In the genomic region with DNA sequence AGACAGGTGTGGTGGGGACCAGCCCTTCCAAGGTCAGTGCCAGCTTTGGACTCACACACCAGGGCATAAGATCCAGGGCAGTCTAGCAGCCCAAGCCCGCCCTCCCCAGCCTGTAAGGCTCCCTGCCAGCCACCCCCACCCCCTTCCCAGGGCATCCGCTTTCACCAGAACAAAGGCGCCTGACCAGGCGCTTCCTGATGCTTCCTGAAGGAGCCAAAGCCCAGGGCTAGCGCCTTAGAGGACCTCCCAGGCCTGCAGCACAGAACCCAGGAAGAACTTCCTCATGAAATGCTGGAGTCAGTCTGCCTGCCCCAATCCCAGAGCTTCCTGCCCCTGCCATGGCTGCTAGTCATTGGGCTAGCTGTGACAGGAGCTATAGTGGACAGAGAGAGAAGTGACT, we compare ENCODE assay signal across 9 mouse cellular contexts. TPM values are rescaled to one million over a fixed set of nuclear protein-coding genes. Genes with fewer than 3 reads are reported as not detected.
DNase-seq lines count a peak whose midpoint lies in the region; ATAC-seq and TF ChIP-seq lines count a peak whose summit lies in the region.
"Had no signal": no experiment of that assay in that cellular context is flagged by ENCODE, and none has a peak within 500 bp of the region (broad histone marks: within the 10 kb centered on the region; RNA-seq: fewer than 3 reads in every experiment).

No protein-coding gene starts in this region.

- 0 out of 2 replicates have a peak, but pooled peaks cover 3% of the 10 kb centered on the region for H3K36me3 ChIP-seq in heart, postnatal 0 days (replicated peaks; ENCODE audit: control insufficient read depth, insufficient read depth, low read length)
- no peaks in the 10 kb centered on the region for H3K36me3 ChIP-seq in limb, embryonic 11.5 days (ENCODE audit: control insufficient read depth, insufficient read depth, low read length)

- peak; percentile 43 for DNase-seq in right cerebral cortex, postnatal 4 days
- DNase-seq in right cerebral cortex, postnatal 36 days (ENCODE audit: low spot score in 2 of 2): no peak
- DNase-seq in heart, postnatal 0 days (ENCODE audit: low spot score): peak; percentile 65
- DNase-seq in limb, embryonic 11.5 days (ENCODE audit: low spot score): no peak
- DNase-seq in testis, postnatal 10 days (ENCODE audit: low spot score): no peak
- no peak for DNase-seq in layer of hippocampus, adult 8-10 months (ENCODE audit: low spot score in 2 of 2)
- no peak for DNase-seq in T-cell, adult 2 months (ENCODE audit: low spot score)

- H3K9ac ChIP-seq in heart, postnatal 0 days (replicated peaks; ENCODE audit: low read depth, low read length): no peak overlapping the region
- no peak overlapping the region for H3K9ac ChIP-seq in limb, embryonic 11.5 days (ENCODE audit: low read length)

- H3K27me3 ChIP-seq in heart, postnatal 0 days (ENCODE audit: control insufficient read depth, insufficient read depth, low read length): no peaks in the 10 kb centered on the region
- peaks cover 4% of the 10 kb centered on the region; the same call in 1 of the 2 replicates for H3K27me3 ChIP-seq in limb, embryonic 11.5 days (ENCODE audit: control insufficient read depth, insufficient read depth, low read length)

- no peak for TF ChIP-seq EP300 in heart, postnatal 0 days (IDR thresholded peaks at IDR 0.05; ENCODE audit: low read depth)

- H3K4me1 ChIP-seq in heart, postnatal 0 days (ENCODE audit: control insufficient read depth, insufficient read depth): peaks cover 57% of the 10 kb centered on the region
- peaks cover 7% of the 10 kb centered on the region for H3K4me1 ChIP-seq in limb, embryonic 11.5 days (ENCODE audit: control insufficient read depth, insufficient read depth, low read length)

- 28% methylated on average over 5 of the region's 5 CpGs for WGBS in heart, postnatal 0 days
- WGBS in limb, embryonic 11.5 days: 33% methylated on average over 5 of the region's 5 CpGs

- no peak for TF ChIP-seq CTCF in heart, postnatal 0 days (IDR thresholded peaks at IDR 0.05; ENCODE audit: low read depth)

- peak overlapping the region; percentile 73 for H3K27ac ChIP-seq in heart, postnatal 0 days (ENCODE audit: low read depth)
- H3K27ac ChIP-seq in limb, embryonic 11.5 days (replicated peaks; ENCODE audit: low read depth, low read length): 0 out of 2 replicates have a peak overlapping the region, but pooled peaks have one; percentile 30
- H3K27ac ChIP-seq: macrophage had no signal

- no peaks in the 10 kb centered on the region for H3K9me3 ChIP-seq in heart, postnatal 0 days (replicated peaks; ENCODE audit: control insufficient read depth, low read length)
- no peaks in the 10 kb centered on the region for H3K9me3 ChIP-seq in limb, embryonic 11.5 days (ENCODE audit: control insufficient read depth, low read length)

- no peak overlapping the region for H3K4me3 ChIP-seq in heart, postnatal 0 days (ENCODE audit: low read depth, low read length)
- no peak overlapping the region for H3K4me3 ChIP-seq in limb, embryonic 11.5 days (ENCODE audit: low read depth, low read length)

- no peak overlapping the region for H3K4me2 ChIP-seq in heart, postnatal 0 days (ENCODE audit: low read depth, low read length)
- H3K4me2 ChIP-seq in limb, embryonic 11.5 days (ENCODE audit: low read depth, severe bottlenecking): no peak overlapping the region

- peak; percentile 32; the same call in 1 of the 2 replicates for ATAC-seq in heart, postnatal 0 days (ENCODE audit: insufficient read depth, low read depth)
- ATAC-seq in limb, embryonic 11.5 days (ENCODE audit: insufficient number of reproducible peaks, low FRiP score, low TSS enrichment, low read depth): no peak
- ATAC-seq in inflammation-experienced regulatory T-cells, adult 6 months: no peak

RNA-seq across cellular contexts. Expression of gene Lama5, which starts 7.0 kb away (rescaled TPM):
- 69.6 and 95.7 TPM in 2 replicates for total RNA-seq in heart, postnatal 0 days (2014; rRNA removed; ENCODE audit: low replicate concordance)
- 16.6 and 16.9 TPM in 2 replicates for polyA plus RNA-seq in heart, postnatal 0 days (2015; fragmentation: Nextera tagmentation; extraction: Ambion mirVana)
- 12.5 and 14.1 TPM in 2 replicates for polyA plus RNA-seq in limb, embryonic 11.5 days (2014; fragmentation: Nextera tagmentation; extraction: Ambion mirVana)
- under 1 TPM in 2 of 3 experiments, not detected in 1; 0.33 to 0.40 TPM for polyA plus RNA-seq in inflammation-experienced regulatory T-cells, adult 6 months (2017; shearing (Covaris generic))
- 10 to 100 TPM in 2 of 4 experiments, 1 to 10 TPM in 2; 7.6 to 11.7 (median 10.2) TPM for total RNA-seq in layer of hippocampus, adult 8-10 months (2022)
- polyA plus RNA-seq: macrophage had no signal

RNA-seq across cellular contexts. Expression of gene Rps21, which starts 38.5 kb away (rescaled TPM):
- 706 and 957 TPM in 2 replicates for total RNA-seq in heart, postnatal 0 days (2014; rRNA removed; ENCODE audit: low replicate concordance)
- 356 and 378 TPM in 2 replicates for polyA plus RNA-seq in heart, postnatal 0 days (2015; fragmentation: Nextera tagmentation; extraction: Ambion mirVana)
- 641 and 643 TPM in 2 replicates for polyA plus RNA-seq in limb, embryonic 11.5 days (2014; fragmentation: Nextera tagmentation; extraction: Ambion mirVana)
- 1,000 to 10,000 TPM; 1,053 to 1,596 (median 1,304) TPM for polyA plus RNA-seq in inflammation-experienced regulatory T-cells, adult 6 months (2017; shearing (Covaris generic))
- 100 to 1,000 TPM; 566 to 881 (median 750) TPM for total RNA-seq in layer of hippocampus, adult 8-10 months (2022)

RNA-seq across cellular contexts. Expression of gene Adrm1, which starts 47.4 kb away (rescaled TPM):
- total RNA-seq in heart, postnatal 0 days (2014; rRNA removed; ENCODE audit: low replicate concordance): 74.5 and 115 TPM in 2 replicates
- 130 and 156 TPM in 2 replicates for polyA plus RNA-seq in heart, postnatal 0 days (2015; fragmentation: Nextera tagmentation; extraction: Ambion mirVana)
- 187 and 191 TPM in 2 replicates for polyA plus RNA-seq in limb, embryonic 11.5 days (2014; fragmentation: Nextera tagmentation; extraction: Ambion mirVana)
- 100 to 1,000 TPM in 1 of 3 experiments, 10 to 100 TPM in 2; 85.6 to 103 (median 86.1) TPM for polyA plus RNA-seq in inflammation-experienced regulatory T-cells, adult 6 months (2017; shearing (Covaris generic))
- total RNA-seq in layer of hippocampus, adult 8-10 months (2022): 100 to 1,000 TPM in 3 of 4 experiments, 10 to 100 TPM in 1; 97.9 to 107 (median 104) TPM

RNA-seq across cellular contexts. Expression of gene Cables2, which starts 54.6 kb away (rescaled TPM):
- total RNA-seq in heart, postnatal 0 days (2014; rRNA removed; ENCODE audit: low replicate concordance): 14.6 and 15.3 TPM in 2 replicates
- 6.2 and 6.5 TPM in 2 replicates for polyA plus RNA-seq in heart, postnatal 0 days (2015; fragmentation: Nextera tagmentation; extraction: Ambion mirVana)
- polyA plus RNA-seq in limb, embryonic 11.5 days (2014; fragmentation: Nextera tagmentation; extraction: Ambion mirVana): 15.8 and 18.0 TPM in 2 replicates
- 1 to 10 TPM; 6.7 to 8.0 (median 7.7) TPM for polyA plus RNA-seq in inflammation-experienced regulatory T-cells, adult 6 months (2017; shearing (Covaris generic))
- total RNA-seq in layer of hippocampus, adult 8-10 months (2022): 10 to 100 TPM; 30.1 to 32.9 (median 31.7) TPM

Comparison
In these comparisons a context has a peak if more than half of its experiments do, and no peak if none do; other contexts are left out.
1. DNase-seq: peak in right cerebral cortex, postnatal 4 days (single experiment) and heart, postnatal 0 days (single experiment); none in right cerebral cortex, postnatal 36 days (0 of 2), limb, embryonic 11.5 days (single experiment), testis, postnatal 10 days (single experiment), layer of hippocampus, adult 8-10 months (0 of 2) and T-cell, adult 2 months (single experiment).